Mouse (Mus musculus) C2C12 (cell line): ENCODE measurements around the gene Zbtb16.

Source experiments
- CEBPB ChIP-seq: IDR thresholded peaks from one replicate; pipeline ENCODE4 v1.6.1; 2011; ENCODE audit warnings: low read depth, mild to moderate bottlenecking, control low read depth, moderate library complexity
- CTCF ChIP-seq: IDR thresholded peaks from one replicate; pipeline ENCODE4 v1.5.1; 2011; ENCODE audit not compliant: control insufficient read depth, insufficient read depth, insufficient read length
- FOSL1 ChIP-seq: IDR thresholded peaks from one replicate; pipeline ENCODE4 v1.8.0; 2011; ENCODE audit warnings: mild to moderate bottlenecking, low read length; ENCODE audit not compliant: poor library complexity, insufficient read depth, severe bottlenecking
- MAX ChIP-seq: IDR thresholded peaks from one replicate; pipeline ENCODE4 v1.6.1; 2011; ENCODE audit warnings: mild to moderate bottlenecking, control low read depth
- MYOD1 ChIP-seq: IDR thresholded peaks from one replicate; pipeline ENCODE4 v1.6.1; 2011; ENCODE audit warnings: low read depth; ENCODE audit not compliant: control insufficient read depth, insufficient read length
- MYOG ChIP-seq: IDR thresholded peaks from one replicate; pipeline ENCODE4 v1.6.1; 2011; ENCODE audit not compliant: control insufficient read depth, insufficient read length; ENCODE audit errors: extremely low read depth
- USF1 ChIP-seq: IDR thresholded peaks from one replicate; pipeline ENCODE4 v1.6.1; 2011; ENCODE audit warnings: low read depth, mild to moderate bottlenecking, control low read depth, moderate library complexity

GRCm38 (mm10) chr9:48759098-48759497 lies 76.9 kb downstream of the Zbtb16 start:
- TF ChIP-seq MYOD1 (no peak), CTCF (no peak), MYOG (no peak), USF1 (no peak), MAX (no peak), FOSL1 (no peak), CEBPB (no peak)
